Mouse (Mus musculus) left cerebral cortex, postnatal 10 days (tissue): ENCODE measurements around the gene Map3k11. TPM values are rescaled to one million over a fixed set of nuclear protein-coding genes. Genes with fewer than 3 reads are reported as not detected.
"Not testable (repeated sequence)": the region's sequence is repeated elsewhere in the genome, so short reads cannot be mapped to it uniquely, and the experiment has no call there.

Source experiments
- DNase-seq, 2 experiments: peaks; one replicate each; pipeline ENCODE4 v3.0.0; 2021 to 2022; ENCODE audit warnings: low spot score in 2 of 2, mixed read lengths in 1 of 2; ENCODE audit errors: extremely low spot score in 1 of 2
- intact Hi-C: fragments of 180-260 bp; cut with DNase I; formaldehyde crosslinking; loops from one replicate; pipeline ENCODE4 v1.15.1; 2025
- total RNA-seq, 2 experiments: library from RNA; stranded (reverse); gene quantifications; 2 replicates each; pipeline ENCODE4 v1.2.3; 2021

The Map3k11 gene
- total RNA-seq, 2 experiments from 2014 or later, result 11.9 to 14.3 TPM

GRCm38 (mm10) chr19:5664669-5665257, 23.8 kb upstream of the Map3k11 start:
- intact Hi-C loops, result no loop called here

GRCm38 (mm10) chr19:5665465-5665864, 23.1 kb upstream of the Map3k11 start:
- DNase-seq, result no peak
- intact Hi-C loops, result no loop called here

More at GRCm38 (mm10) chr19:5664669-5665257, 23.8 kb upstream of the Map3k11 start:
- no peak for DNase-seq

GRCm38 (mm10) chr19:5666386-5666785, 22.2 kb upstream of the Map3k11 start:
- intact Hi-C loops, result no loop called here
- no peak for DNase-seq

- intact Hi-C loops, result no loop called here
- no peak for DNase-seq
These were observed 20.2 kb upstream of the Map3k11 start for GRCm38 (mm10) chr19:5668372-5668771.

DNA sequence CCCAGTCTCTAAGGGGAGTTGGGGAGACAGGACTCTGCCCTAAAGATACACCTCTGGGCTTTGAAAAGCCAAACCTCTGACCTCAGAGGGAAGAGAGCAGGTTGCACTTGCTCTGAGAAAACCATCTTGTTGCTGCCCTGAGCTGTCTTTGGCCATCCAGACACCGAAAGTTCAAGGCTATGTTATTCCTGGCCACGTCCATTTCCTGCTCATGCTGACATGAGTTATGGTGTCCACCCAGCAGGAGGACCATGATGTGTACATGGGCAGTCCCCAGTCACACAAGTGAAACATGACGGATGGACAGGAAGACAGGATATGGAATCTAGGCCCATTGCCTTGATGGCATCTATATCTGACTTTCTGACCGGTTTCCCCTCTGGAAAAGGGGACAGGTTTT, 8.1 kb upstream of the Map3k11 start:
- no peak for DNase-seq
- intact Hi-C loops, result no loop called here

DNA sequence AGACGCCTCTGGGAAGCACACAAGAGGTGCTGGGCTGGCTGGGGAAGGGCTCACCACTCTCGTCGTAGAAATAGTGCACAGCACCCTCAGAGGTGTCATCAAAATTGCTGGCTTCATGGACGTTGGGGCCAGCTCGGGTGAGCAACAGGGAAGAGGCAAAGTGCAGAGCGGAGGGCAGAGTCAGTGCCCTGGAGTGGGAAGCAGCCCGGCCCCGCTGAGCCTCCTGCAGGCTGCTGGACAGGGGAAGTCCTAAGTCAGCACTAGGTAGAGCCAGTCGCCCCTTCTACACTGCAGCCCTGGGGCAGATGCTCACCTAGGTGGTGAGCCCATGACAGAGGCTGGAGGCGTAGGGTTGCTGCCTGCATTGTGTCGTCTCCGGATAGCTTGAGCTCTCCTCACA, 4.3 kb upstream of the Map3k11 start:
- intact Hi-C loops, result no loop called here
- peak in 1 of 2 experiments; percentile 25 for DNase-seq

DNA sequence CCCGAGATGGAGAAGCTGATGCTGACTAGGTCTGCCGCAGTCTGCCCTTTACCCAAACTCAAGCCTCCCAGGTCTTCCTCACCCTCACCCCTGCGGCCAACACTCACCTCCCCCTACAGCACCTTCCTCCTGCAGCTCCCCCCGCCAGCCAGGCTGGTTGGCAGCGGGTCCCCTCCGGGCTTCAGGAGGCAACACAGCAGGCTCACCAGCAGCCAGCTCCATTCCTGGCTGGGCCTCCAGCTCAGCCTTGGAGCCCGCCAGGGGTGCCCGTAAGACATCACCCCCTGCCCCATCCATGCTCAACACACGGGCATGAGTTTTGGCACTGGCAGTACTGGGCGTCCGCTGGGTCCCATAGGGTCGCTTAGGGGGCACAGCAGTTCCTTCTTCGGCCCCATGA, 3.6 kb upstream of the Map3k11 start:
- intact Hi-C loops, result no loop called here
- peak in 1 of 2 experiments; percentile 35 for DNase-seq

DNA sequence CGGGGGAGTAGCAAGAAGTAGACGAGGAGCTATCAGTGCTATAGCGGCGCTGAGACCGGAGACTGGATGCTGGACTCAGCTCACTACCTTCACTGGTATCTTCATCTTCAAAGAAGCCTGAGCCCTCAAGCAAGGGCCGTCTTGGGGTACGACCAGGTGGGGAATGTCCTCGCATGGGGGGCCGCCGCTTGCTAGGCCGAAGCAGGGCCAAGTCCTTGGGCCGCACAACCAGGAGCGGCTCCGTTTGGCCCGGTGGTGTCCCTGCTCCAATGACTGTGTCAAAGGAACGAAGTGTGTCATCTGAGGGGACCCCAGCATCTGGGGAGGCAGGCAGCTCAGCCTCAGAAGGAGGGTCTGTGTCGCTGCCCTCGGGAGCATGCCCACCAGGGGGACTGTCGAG, 3.1 kb upstream of the Map3k11 start:
- peak in 1 of 2 experiments; percentile 30 for DNase-seq
- intact Hi-C loops, result no loop called here

DNA sequence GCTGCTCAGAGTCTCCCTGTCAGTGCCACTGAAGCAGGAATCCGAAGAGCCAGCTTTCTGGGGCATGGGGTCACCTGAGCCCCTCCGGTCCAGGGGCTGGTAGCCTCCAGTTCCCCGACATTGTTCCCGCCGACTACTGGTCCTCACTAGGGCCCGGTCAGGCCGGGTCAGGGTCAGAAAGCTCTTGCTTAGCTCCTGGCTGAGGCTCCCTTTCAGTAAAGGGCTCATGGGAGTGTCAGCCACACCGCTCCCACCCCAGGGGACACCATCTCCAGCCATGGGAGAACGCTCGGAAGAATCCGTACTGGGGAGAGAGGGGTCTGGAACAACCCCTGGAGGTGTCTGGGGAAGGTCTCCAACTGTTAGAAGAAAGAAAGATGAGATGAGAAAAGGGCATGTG, 2.7 kb upstream of the Map3k11 start:
- DNase-seq, result no peak
- intact Hi-C loops, result no loop called here

DNA sequence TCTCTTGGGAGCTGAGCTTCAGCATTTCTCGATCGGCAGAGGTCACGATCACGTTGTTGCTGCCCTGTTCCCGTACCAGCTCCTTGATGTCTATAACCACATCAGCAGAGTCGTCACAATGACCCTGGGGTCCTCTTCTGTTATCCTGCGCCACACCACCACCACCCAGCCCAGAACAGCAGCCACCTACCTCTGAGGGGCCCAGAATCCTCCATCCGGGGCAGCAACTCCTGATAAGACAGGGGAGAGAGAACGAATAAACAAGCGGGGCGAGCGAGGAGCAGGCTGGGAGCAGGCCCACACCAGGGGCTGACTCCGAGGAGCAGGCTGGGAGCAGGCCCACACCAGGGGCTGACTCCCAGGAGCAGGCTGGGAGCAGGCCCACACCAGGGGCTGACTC, 2.1 kb upstream of the Map3k11 start:
- DNase-seq, result no peak
- intact Hi-C loops, result no loop called here

GRCm38 (mm10) chr19:5686954-5687353, 1.6 kb upstream of the Map3k11 start:
- intact Hi-C loops, DNase-seq: not testable (repeated sequence)

DNA sequence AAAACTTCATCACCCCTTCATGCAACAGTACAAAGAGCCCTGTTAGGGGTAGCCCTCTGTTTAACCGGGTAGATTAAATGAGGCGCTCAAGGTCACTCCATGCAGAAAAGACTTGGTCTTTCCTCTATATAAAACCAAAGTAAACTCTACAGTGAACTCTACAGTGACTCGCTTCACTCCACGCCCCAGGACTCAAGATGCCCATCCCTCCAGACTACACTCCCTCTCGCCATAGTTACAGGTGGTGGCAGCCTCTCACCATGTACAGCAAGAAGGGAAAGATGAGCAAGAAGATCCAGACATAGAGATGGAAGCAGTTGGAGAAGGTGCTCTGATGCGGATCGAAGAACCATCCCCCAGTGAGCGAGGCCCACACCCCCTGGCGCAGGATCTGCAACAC, 804 bp upstream of the Map3k11 start:
- intact Hi-C loops, result no loop called here

GRCm38 (mm10) chr19:5689088-5689428, 516 bp downstream of the Map3k11 start:
- intact Hi-C loops, result no loop called here
- no peak for DNase-seq

More for the DNA sequence above, 804 bp upstream of the Map3k11 start:
- DNase-seq, result no peak

GRCm38 (mm10) chr19:5689565-5690342, 1.2 kb downstream of the Map3k11 start:
- DNase-seq, result peak; percentile 73 to 91
- intact Hi-C loops, result loop anchor here (10.0 kb wide), 2 partner anchors 165 to 205 kb away; partner anchors contain the start of gene Tigd3

GRCm38 (mm10) chr19:5690343-5690735, 1.8 kb downstream of the Map3k11 start:
- intact Hi-C loops, result loop anchor here (10.0 kb wide), 2 partner anchors 164 to 204 kb away; partner anchors contain the start of gene Tigd3

GRCm38 (mm10) chr19:5691601-5692000, 3.1 kb downstream of the Map3k11 start:
- DNase-seq, result no peak
- intact Hi-C loops, result loop anchor here (10.0 kb wide), 2 partner anchors 163 to 203 kb away; partner anchors contain the start of gene Tigd3

More at GRCm38 (mm10) chr19:5690343-5690735, 1.8 kb downstream of the Map3k11 start:
- peak in 1 of 2 experiments; percentile 67 for DNase-seq

DNA sequence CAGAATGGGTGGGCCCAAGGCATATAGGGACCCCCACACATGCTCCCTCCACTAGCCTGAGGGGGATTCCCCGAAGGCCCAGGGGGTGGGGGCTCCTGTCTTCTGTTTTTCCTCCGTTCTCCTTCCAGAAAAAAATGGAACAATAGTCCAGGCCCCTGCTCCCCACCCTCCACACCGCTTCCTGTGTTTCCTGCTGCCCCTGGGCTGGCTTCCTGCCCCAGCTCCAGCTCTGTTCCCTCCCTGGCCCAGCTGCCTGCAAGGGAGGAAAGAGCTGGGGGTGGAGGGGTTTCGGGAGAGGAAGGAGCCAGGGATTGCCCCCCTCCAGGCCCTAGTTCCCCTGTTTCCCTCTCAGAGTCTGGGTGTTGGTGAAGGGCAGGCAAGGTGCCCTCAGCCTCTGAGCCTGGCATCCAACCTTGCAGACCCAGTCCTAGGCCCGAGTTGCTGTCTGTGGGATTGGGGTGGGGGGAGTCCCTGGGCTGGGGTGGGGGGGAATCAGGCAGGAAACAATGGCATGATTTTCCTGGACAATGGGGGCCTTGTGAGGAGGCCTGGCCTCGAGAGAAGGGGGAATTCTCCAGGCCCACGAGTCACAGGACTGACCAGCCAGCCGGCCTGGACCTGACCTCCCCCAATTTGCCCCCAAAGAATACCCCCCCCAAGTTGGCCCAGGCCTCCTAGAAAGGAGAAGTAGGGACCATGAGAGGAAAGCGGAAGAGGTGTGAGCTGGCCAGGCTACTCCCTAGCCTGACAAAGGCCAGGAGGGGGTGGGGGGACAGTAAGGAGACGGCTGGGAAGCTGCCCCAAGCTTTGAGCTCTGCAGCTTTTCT, 3.8 kb downstream of the Map3k11 start:
- intact Hi-C loops, result loop anchor here (10.0 kb wide), 2 partner anchors 163 to 203 kb away; partner anchors contain the start of gene Tigd3
- peak in 1 of 2 experiments; percentile 88 for DNase-seq

GRCm38 (mm10) chr19:5692913-5693396, 4.4 kb downstream of the Map3k11 start:
- no peak for DNase-seq
- intact Hi-C loops, result loop anchor here (10.0 kb wide), 2 partner anchors 162 to 202 kb away; partner anchors contain the start of gene Tigd3

DNA sequence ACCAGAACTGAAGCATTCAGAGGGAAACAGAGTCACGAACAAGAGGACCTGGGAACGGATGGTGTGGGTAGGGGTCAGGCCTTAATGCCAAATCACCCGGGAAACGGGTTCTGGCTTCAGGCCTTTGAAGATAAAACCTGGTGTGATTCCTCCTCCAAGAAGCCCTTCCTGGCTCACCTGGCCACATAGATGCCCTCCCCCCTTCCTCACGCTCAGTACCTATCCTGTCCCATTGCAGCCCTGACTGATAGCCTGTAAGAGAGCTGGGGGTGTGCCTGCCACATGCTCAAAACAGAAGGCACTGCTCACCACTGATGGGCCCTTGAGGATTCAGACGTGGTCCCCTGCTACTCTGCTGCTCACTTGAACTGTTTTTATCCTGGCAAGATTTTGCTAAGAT, 5.3 kb downstream of the Map3k11 start:
- no peak for DNase-seq
- intact Hi-C loops, result loop anchor here (10.0 kb wide), 2 partner anchors 161 to 201 kb away; partner anchors contain the start of gene Tigd3
